Mouse (Mus musculus) kidney, postnatal 10 days (tissue): ENCODE results near the gene Tigar.
A peak's percentile ranks its signal among the peaks of the same experiment; 100 is the strongest.

ENCODE experiments used
- DNase-seq: peaks from one replicate; pipeline ENCODE4 v3.0.0; 2021; ENCODE audit warnings: mixed read lengths

Tigar gene

DNA sequence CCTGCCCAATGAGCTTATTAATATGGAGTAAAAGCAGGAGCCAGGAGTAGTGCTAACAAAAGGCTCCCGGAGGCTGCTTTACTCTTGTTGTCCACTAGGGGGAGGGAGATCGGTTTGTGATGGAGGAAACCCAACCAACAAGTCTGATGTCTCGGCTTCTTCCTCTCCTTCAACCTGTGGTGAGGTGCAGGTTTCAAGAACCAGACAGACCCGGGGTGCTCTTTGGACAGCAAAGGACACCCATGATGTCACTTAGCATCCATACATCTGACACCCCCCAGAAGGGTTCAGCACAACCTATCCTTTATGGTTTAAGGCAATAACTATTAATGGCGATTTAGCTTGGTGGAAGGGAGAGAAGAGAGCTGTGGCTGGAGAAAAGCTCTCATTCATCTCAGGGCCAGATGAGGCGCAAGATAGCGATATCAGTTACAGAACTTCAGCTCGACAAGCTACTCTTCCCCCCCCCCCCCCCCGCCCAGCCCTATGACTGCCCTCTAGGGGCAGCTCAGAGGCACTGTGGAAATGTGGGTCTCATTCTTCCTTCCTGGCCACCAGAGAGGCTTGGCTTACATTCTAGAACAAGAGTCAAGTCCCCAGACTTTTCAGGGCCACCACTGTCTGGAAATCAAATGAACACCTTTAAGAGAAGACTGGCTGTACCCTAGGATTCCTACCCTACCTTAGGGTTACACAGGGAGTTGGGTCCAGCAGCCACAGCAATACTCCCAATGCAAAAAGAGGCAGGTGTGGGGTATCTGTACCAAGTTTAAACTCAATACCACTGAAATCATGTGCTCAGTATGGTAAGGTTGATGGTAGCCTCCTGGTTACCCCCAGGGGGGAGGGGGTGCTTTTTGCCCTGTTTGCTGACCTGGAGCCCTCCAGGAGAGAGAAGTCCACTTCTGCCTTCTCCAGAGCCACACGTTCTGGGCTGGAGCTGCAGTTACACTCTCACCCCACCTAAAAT, 33.1 kb upstream of the Tigar start:
- DNase-seq, result peak; percentile 41

GRCm38 (mm10) chr6:127138962-127139361, 29.6 kb upstream of the Tigar start:
- no peak for DNase-seq

DNA sequence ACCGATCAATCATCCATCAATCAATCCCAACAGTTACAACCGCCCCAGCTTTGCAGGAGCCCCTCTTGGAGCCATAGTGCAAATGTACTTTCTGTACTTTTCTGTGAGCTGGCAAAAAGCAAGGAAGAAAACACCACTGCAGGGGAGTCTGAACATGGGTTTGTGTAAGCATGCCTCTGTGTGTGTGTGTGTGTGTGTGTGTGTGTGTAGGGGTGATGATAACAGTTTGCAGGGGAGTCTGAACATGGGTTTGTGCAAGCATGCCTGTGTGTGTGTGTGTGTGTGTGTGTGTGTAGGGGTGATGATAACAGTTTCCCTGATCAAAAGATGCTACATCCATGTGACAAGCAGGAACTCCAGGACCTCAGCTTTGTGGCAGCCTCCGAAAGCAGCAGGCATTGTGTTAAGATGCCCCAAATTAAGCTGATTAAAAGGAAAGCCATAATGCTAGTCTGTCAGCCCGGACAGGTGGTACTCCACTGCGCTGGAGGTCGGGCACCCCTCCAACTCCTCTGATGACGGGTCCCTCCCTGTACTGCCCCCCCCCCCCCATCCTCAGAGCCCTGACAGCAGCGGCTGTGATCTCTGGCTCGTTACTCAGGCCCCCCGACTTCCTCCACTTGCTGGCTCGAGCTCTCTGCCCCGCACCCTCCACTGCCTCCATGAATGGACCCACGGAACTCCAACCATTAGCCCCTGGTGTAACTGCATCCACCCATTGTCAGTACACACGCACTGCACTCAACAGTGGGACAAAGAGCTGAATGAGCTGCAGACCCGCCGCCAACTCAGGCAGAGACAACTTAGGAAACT, 24.3 kb upstream of the Tigar start:
- no peak for DNase-seq

DNA sequence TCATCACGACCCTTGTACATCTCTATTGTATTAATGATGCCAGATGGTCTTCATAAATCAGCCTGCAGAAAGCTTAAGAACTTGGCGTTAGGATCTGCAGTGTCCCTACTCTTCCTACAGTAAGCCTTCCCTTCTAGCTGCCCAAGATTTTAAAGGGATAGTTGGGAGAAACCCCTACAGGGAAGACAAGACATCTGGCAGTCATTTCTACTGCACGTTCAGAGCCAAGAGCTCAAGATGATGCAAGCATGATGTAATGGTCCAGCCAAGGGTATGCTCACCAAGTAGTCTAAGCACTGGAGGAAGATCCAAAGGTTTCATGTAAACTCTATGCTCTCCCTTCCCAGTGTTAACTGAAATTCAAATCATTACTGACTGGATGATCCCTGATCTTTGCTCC, 23.4 kb upstream of the Tigar start:
- DNase-seq, result no peak

- no peak for DNase-seq
Measured at GRCm38 (mm10) chr6:127131946-127132345, 22.6 kb upstream of the Tigar start.

DNA sequence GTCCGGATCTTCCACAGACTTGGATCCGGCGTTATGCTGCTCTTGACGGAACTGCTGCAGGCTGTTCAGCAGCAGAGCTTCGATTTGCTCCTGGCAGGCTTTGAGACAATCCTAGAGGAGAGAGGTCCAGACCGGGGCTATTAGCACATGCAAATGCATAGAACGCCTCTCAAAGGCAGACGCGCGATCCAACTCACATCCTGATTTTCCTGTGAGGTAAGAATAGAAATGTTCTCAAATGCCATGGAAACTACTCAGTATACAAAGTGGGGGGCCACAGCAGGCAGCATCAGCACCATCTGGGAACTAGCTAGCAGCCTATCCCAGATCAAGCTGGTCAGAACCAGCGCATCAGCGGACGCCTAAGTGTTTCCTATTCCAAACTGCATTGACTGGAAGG, 21.0 kb upstream of the Tigar start:
- no peak for DNase-seq

- no peak for DNase-seq
Measured at GRCm38 (mm10) chr6:127129659-127130058, 20.3 kb upstream of the Tigar start.

GRCm38 (mm10) chr6:127123506-127123905, 14.1 kb upstream of the Tigar start:
- DNase-seq, result no peak

GRCm38 (mm10) chr6:127122996-127123395, 13.6 kb upstream of the Tigar start:
- no peak for DNase-seq

GRCm38 (mm10) chr6:127122221-127122806, 13.0 kb upstream of the Tigar start:
- no peak for DNase-seq

GRCm38 (mm10) chr6:127114753-127115456, 5.5 kb upstream of the Tigar start:
- DNase-seq, result no peak

GRCm38 (mm10) chr6:127108368-127109060, 843 bp downstream of the Tigar start:
- DNase-seq, result no peak

GRCm38 (mm10) chr6:127107413-127107812, 1.9 kb downstream of the Tigar start:
- DNase-seq, result no peak

DNA sequence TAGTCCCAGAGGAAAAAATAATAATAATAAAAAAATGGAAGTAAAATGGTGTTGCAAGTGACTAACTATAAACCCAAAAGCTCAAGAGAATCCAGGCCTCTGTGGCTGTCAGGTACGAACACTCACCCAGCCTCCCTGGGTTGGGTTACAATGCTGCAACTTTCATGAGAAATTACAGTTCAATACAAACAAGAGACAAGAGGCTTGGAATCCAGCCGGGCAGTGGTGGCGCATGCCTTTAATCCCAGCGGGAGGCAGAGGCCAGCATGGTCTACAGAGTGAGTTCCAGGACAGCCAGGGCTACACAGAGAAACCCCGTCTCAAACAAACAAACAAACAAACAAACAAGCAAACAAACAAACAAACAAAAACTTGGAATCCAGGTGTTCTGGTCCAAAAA, 2.6 kb downstream of the Tigar start:
- DNase-seq, result no peak

GRCm38 (mm10) chr6:127106189-127106588, 3.2 kb downstream of the Tigar start:
- no peak for DNase-seq

GRCm38 (mm10) chr6:127105107-127105506, 4.2 kb downstream of the Tigar start:
- peak; percentile 52 for DNase-seq

GRCm38 (mm10) chr6:127104396-127105029, 4.8 kb downstream of the Tigar start:
- no peak for DNase-seq

- DNase-seq, result no peak
Measured at GRCm38 (mm10) chr6:127103506-127104275, 5.7 kb downstream of the Tigar start.

GRCm38 (mm10) chr6:127094565-127094964, 14.8 kb downstream of the Tigar start:
- peak; percentile 36 for DNase-seq

GRCm38 (mm10) chr6:127086739-127087138, 22.6 kb downstream of the Tigar start:
- DNase-seq, result peak; percentile 54

- no peak for DNase-seq
Measured at GRCm38 (mm10) chr6:127081820-127082219, 27.5 kb downstream of the Tigar start.
